12 mouse cellular contexts compared by ENCODE assay signal in genomic region chr12:21128930-21129869, GRCm38 (mm10).
DNase-seq lines count a peak whose midpoint lies in the region; ATAC-seq and TF ChIP-seq lines count a peak whose summit lies in the region.
"Had no signal": no experiment of that assay in that cellular context is flagged by ENCODE, and none has a peak within 500 bp of the region (broad histone marks: within the 10 kb centered on the region; RNA-seq: fewer than 3 reads in every experiment).

No protein-coding gene starts in this region.

- peak; percentile 43; the same call in 1 of the 2 replicates for ATAC-seq in liver, postnatal 0 days
- no peak for ATAC-seq in forebrain, embryonic 15.5 days (replicated peaks)
- ATAC-seq: CD4-positive, CD25-positive, alpha-beta regulatory T cell, adult 4 months had no signal

- WGBS in lung, adult 2 months: 47% methylated on average over 9 of the region's 9 CpGs
- 44% methylated on average over 9 of the region's 9 CpGs for WGBS in liver, postnatal 0 days (ENCODE audit: insufficient replicate concordance)
- WGBS in forebrain, embryonic 15.5 days: 87% methylated on average over 9 of the region's 9 CpGs

- TF ChIP-seq EP300 in liver, postnatal 0 days (IDR thresholded peaks at IDR 0.05; ENCODE audit: low read depth): no peak

- DNase-seq in gastrocnemius, adult 2 months: no peak
- DNase-seq in gastrocnemius, postnatal 36 days: no peak
- peak; percentile 3 for DNase-seq in lung, adult 2 months
- no peak for DNase-seq in lung, postnatal 25 days (ENCODE audit: low spot score)
- DNase-seq in liver, postnatal 0 days: no peak
- no peak for DNase-seq in testis, postnatal 10 days (ENCODE audit: low spot score)
- no peak for DNase-seq in thymus, postnatal 36 days
- DNase-seq: layer of hippocampus, adult 9-11 months had no signal

- no peaks in the 10 kb centered on the region for H3K36me3 ChIP-seq in liver, postnatal 0 days (replicated peaks; ENCODE audit: insufficient read depth, low read length)
- H3K36me3 ChIP-seq in forebrain, embryonic 15.5 days: no peaks in the 10 kb centered on the region
- H3K36me3 ChIP-seq: hindbrain, embryonic 15.5 days had no signal

- peaks cover 22% of the 10 kb centered on the region for H3K4me1 ChIP-seq in lung, adult 2 months (ENCODE audit: control insufficient read depth, insufficient read depth, low read length)
- H3K4me1 ChIP-seq in liver, postnatal 0 days (ENCODE audit: insufficient read depth): peaks cover 19% of the 10 kb centered on the region
- peaks cover 65% of the 10 kb centered on the region for H3K4me1 ChIP-seq in forebrain, embryonic 15.5 days

- H3K9ac ChIP-seq in liver, postnatal 0 days (replicated peaks): no peak overlapping the region
- H3K9ac ChIP-seq in forebrain, embryonic 15.5 days (replicated peaks): no peak overlapping the region
- H3K9ac ChIP-seq: hindbrain, embryonic 15.5 days had no signal

- TF ChIP-seq CTCF in gastrocnemius, adult 2 months (IDR thresholded peaks at IDR 0.05): no peak
- no peak for TF ChIP-seq CTCF in lung, adult 2 months (IDR thresholded peaks at IDR 0.05; ENCODE audit: insufficient read depth, low read length)
- no peak for TF ChIP-seq CTCF in liver, postnatal 0 days (IDR thresholded peaks at IDR 0.05; ENCODE audit: low read depth)

- peak overlapping the region; percentile 43 for H3K27ac ChIP-seq in gastrocnemius, adult 2 months
- H3K27ac ChIP-seq in liver, postnatal 0 days (ENCODE audit: low read depth): no peak overlapping the region
- no peak overlapping the region for H3K27ac ChIP-seq in forebrain, embryonic 15.5 days (replicated peaks)
- H3K27ac ChIP-seq: hindbrain, embryonic 15.5 days; macrophage had no signal

- 0 out of 2 replicates have a peak overlapping the region, but pooled peaks have one; percentile 13 for H3K4me2 ChIP-seq in liver, postnatal 0 days (ENCODE audit: low read depth, low read length)
- no peak overlapping the region for H3K4me2 ChIP-seq in forebrain, embryonic 15.5 days (replicated peaks)
- H3K4me2 ChIP-seq: hindbrain, embryonic 15.5 days had no signal

- H3K27me3 ChIP-seq in liver, postnatal 0 days (ENCODE audit: insufficient read depth, low read length): no peaks in the 10 kb centered on the region
- no peaks in the 10 kb centered on the region for H3K27me3 ChIP-seq in forebrain, embryonic 15.5 days
- H3K27me3 ChIP-seq: hindbrain, embryonic 15.5 days had no signal

- no peaks in the 10 kb centered on the region for H3K9me3 ChIP-seq in liver, postnatal 0 days (ENCODE audit: low read length)
- H3K9me3 ChIP-seq in forebrain, embryonic 15.5 days: no peaks in the 10 kb centered on the region
- H3K9me3 ChIP-seq: hindbrain, embryonic 15.5 days had no signal

- intact Hi-C loops in gastrocnemius, adult 2 months (cut with DNase I): no loop called here
- intact Hi-C loops in gastrocnemius, postnatal 36 days (cut with DNase I): no loop called here

- TF ChIP-seq POLR2A in lung, adult 2 months (IDR thresholded peaks at IDR 0.05; ENCODE audit: borderline replicate concordance, extremely low read depth, low read depth, low read length): no peak

- no peak overlapping the region for H3K4me3 ChIP-seq in gastrocnemius, adult 2 months
- H3K4me3 ChIP-seq in lung, adult 2 months (replicated peaks; ENCODE audit: extremely low read depth, low read depth, low read length): no peak overlapping the region
- H3K4me3 ChIP-seq in liver, postnatal 0 days (ENCODE audit: low read depth, low read length): no peak overlapping the region
- H3K4me3 ChIP-seq in forebrain, embryonic 15.5 days: no peak overlapping the region
- H3K4me3 ChIP-seq: hindbrain, embryonic 15.5 days had no signal
